Comparison of ENCODE assay signal across 7 mouse cellular contexts in genomic region chr2:154790656-154791483, GRCm38 (mm10). TPM values are rescaled to one million over a fixed set of nuclear protein-coding genes. Genes with fewer than 3 reads are reported as not detected.
DNase-seq lines count a peak whose midpoint lies in the region; ATAC-seq lines count a peak whose summit lies in the region.

Gene Raly (plus strand): TSS chr2:154791096.
Gene a (plus strand): TSS chr2:154791402.

- H3K4me3 ChIP-seq in embryonic facial prominence, embryonic 12.5 days = peak within 1 kb of the TSS; percentile 93
- H3K4me3 ChIP-seq in limb, embryonic 11.5 days (ENCODE audit: low read depth, low read length) = peak within 1 kb of the TSS; percentile 99
- peak within 1 kb of the TSS; percentile 98 for H3K4me3 ChIP-seq in midbrain, embryonic 14.5 days (replicated peaks; ENCODE audit: low read depth, low read length)

- H3K27me3 ChIP-seq in embryonic facial prominence, embryonic 12.5 days = no peaks in the 10 kb centered on the region
- H3K27me3 ChIP-seq in limb, embryonic 11.5 days (ENCODE audit: control insufficient read depth, insufficient read depth, low read length) = no peaks in the 10 kb centered on the region
- no peaks in the 10 kb centered on the region for H3K27me3 ChIP-seq in midbrain, embryonic 14.5 days (ENCODE audit: control insufficient read depth, insufficient read depth, low read length)

- peak; percentile 98 for DNase-seq in adrenal gland, postnatal 25 days
- DNase-seq in heart, adult 11 months = peak; percentile 100
- peak; percentile 95 for DNase-seq in kidney, adult 18-20 months
- DNase-seq in limb, embryonic 11.5 days (ENCODE audit: low spot score) = peak; percentile 99
- DNase-seq in midbrain, embryonic 14.5 days = peak; percentile 98
- DNase-seq in spleen, adult 18-20 months = peak; percentile 97 to 99

- no peaks in the 10 kb centered on the region for H3K9me3 ChIP-seq in embryonic facial prominence, embryonic 12.5 days
- no peaks in the 10 kb centered on the region for H3K9me3 ChIP-seq in limb, embryonic 11.5 days (ENCODE audit: control insufficient read depth, low read length)
- no peaks in the 10 kb centered on the region for H3K9me3 ChIP-seq in midbrain, embryonic 14.5 days (ENCODE audit: control insufficient read depth, low read length)

- H3K4me2 ChIP-seq in embryonic facial prominence, embryonic 12.5 days (replicated peaks) = peak within 1 kb of the TSS; percentile 62
- H3K4me2 ChIP-seq in limb, embryonic 11.5 days (ENCODE audit: low read depth, severe bottlenecking) = peak within 1 kb of the TSS; percentile 77
- H3K4me2 ChIP-seq in midbrain, embryonic 14.5 days (ENCODE audit: low read length) = peak within 1 kb of the TSS; percentile 69

- peaks cover 36% of the 10 kb centered on the region for H3K4me1 ChIP-seq in embryonic facial prominence, embryonic 12.5 days
- peaks cover 8% of the 10 kb centered on the region for H3K4me1 ChIP-seq in limb, embryonic 11.5 days (ENCODE audit: control insufficient read depth, insufficient read depth, low read length)
- H3K4me1 ChIP-seq in midbrain, embryonic 14.5 days (ENCODE audit: control insufficient read depth, insufficient read depth, low read length) = peaks cover 31% of the 10 kb centered on the region

- H3K9ac ChIP-seq in embryonic facial prominence, embryonic 12.5 days = peak within 1 kb of the TSS; percentile 98
- H3K9ac ChIP-seq in limb, embryonic 11.5 days (ENCODE audit: low read length) = peak within 1 kb of the TSS; percentile 99
- H3K9ac ChIP-seq in midbrain, embryonic 14.5 days (replicated peaks; ENCODE audit: low read length) = peak within 1 kb of the TSS; percentile 88

- H3K27ac ChIP-seq in embryonic facial prominence, embryonic 12.5 days = peak within 1 kb of the TSS; percentile 97
- H3K27ac ChIP-seq in limb, embryonic 11.5 days (replicated peaks; ENCODE audit: low read depth, low read length) = peak within 1 kb of the TSS; percentile 96
- peak within 1 kb of the TSS; percentile 99 for H3K27ac ChIP-seq in midbrain, embryonic 14.5 days (replicated peaks; ENCODE audit: low read depth, low read length)

- H3K36me3 ChIP-seq in embryonic facial prominence, embryonic 12.5 days = no peaks in the 10 kb centered on the region
- H3K36me3 ChIP-seq in limb, embryonic 11.5 days (ENCODE audit: control insufficient read depth, insufficient read depth, low read length) = no peaks in the 10 kb centered on the region
- H3K36me3 ChIP-seq in midbrain, embryonic 14.5 days (ENCODE audit: control insufficient read depth, insufficient read depth, low read length) = no peaks in the 10 kb centered on the region

- under 1% methylated on average over 86 of the region's 89 CpGs for WGBS in embryonic facial prominence, embryonic 12.5 days
- under 1% methylated on average over 81 of the region's 89 CpGs for WGBS in limb, embryonic 11.5 days
- WGBS in midbrain, embryonic 14.5 days = under 1% methylated on average over 82 of the region's 89 CpGs

- peak; percentile 95 for ATAC-seq in embryonic facial prominence, embryonic 12.5 days (ENCODE audit: insufficient number of reproducible peaks, insufficient read depth, low FRiP score, low TSS enrichment)
- peak; percentile 96 for ATAC-seq in limb, embryonic 11.5 days (ENCODE audit: insufficient number of reproducible peaks, low FRiP score, low TSS enrichment, low read depth)
- peak; percentile 95 for ATAC-seq in midbrain, embryonic 14.5 days (ENCODE audit: low FRiP score, low TSS enrichment)

RNA-seq across cellular contexts. Expression of gene Raly, which starts in this region (rescaled TPM):
- total RNA-seq in adrenal gland, postnatal 25 days (2021) = 196 and 201 TPM in 2 replicates
- polyA plus RNA-seq in embryonic facial prominence, embryonic 12.5 days (2016; fragmentation: Nextera tagmentation; extraction: Ambion mirVana) = 47.6 and 57.5 TPM in 2 replicates
- polyA plus RNA-seq in limb, embryonic 11.5 days (2014; fragmentation: Nextera tagmentation; extraction: Ambion mirVana) = 72.8 and 119 TPM in 2 replicates
- polyA plus RNA-seq in midbrain, embryonic 14.5 days (2014; fragmentation: Nextera tagmentation; extraction: Ambion mirVana) = 58.3 and 194 TPM in 2 replicates

RNA-seq across cellular contexts. Expression of gene a, which starts in this region (rescaled TPM):
- total RNA-seq in adrenal gland, postnatal 25 days (2021) = not detected in 2 replicates
- 9.4 and 9.6 TPM in 2 replicates for polyA plus RNA-seq in embryonic facial prominence, embryonic 12.5 days (2016; fragmentation: Nextera tagmentation; extraction: Ambion mirVana)
- 13.8 and 17.7 TPM in 2 replicates for polyA plus RNA-seq in limb, embryonic 11.5 days (2014; fragmentation: Nextera tagmentation; extraction: Ambion mirVana)
- polyA plus RNA-seq in midbrain, embryonic 14.5 days (2014; fragmentation: Nextera tagmentation; extraction: Ambion mirVana) = 3.8 TPM in 1 of 2 replicates, not detected in the other

Comparison
In these comparisons a context has a peak if more than half of its experiments do, and no peak if none do; other contexts are left out.
1. Peak in every context shown above with its lines: DNase-seq, ATAC-seq, H3K4me3 ChIP-seq and H3K27ac ChIP-seq.